Mouse (Mus musculus) brain, embryonic 14.5 days (tissue): ENCODE measurements around the gene Impdh1.

Source experiments
- CTCF ChIP-seq: fragments of 200-500 bp; IDR thresholded peaks from 2 replicates; pipeline ENCODE4 v1.5.1; 2012; ENCODE audit warnings: inconsistent platforms, mild to moderate bottlenecking, moderate library complexity, borderline replicate concordance; ENCODE audit not compliant: insufficient read depth, insufficient read length; ENCODE audit errors: extremely low read depth
- POLR2A ChIP-seq: fragments of 200-500 bp; IDR thresholded peaks from 2 replicates; pipeline ENCODE4 v1.6.1; 2012; ENCODE audit warnings: mild to moderate bottlenecking, inconsistent platforms, borderline replicate concordance; ENCODE audit not compliant: poor library complexity, insufficient read depth, insufficient read length, severe bottlenecking; ENCODE audit errors: extremely low read depth

GRCm38 (mm10) chr6:29214245-29214644 lies 1.9 kb downstream of the Impdh1 start:
- TF ChIP-seq CTCF (no peak), POLR2A (no peak)
